Mouse (Mus musculus) granulocyte monocyte progenitor cell, adult 5-6 weeks (primary cell): Measurements from ENCODE around the gene Gm10197. TPM values are rescaled to one million over a fixed set of nuclear protein-coding genes. Genes with fewer than 3 reads are reported as not detected.
A peak's percentile ranks its signal among the peaks of the same experiment; 100 is the strongest.
"Not testable (repeated sequence)": the region's sequence is repeated elsewhere in the genome, so short reads cannot be mapped to it uniquely, and the experiment has no call there.

Source experiments
- ATAC-seq: replicated peaks from 2 replicates; pipeline ENCODE4 v1.8.0; 2016; ENCODE audit warnings: mild to moderate bottlenecking, moderate TSS enrichment, inconsistent platforms; ENCODE audit not compliant: poor library complexity, severe bottlenecking
- total RNA-seq, 2 experiments: library from RNA; stranded (forward) in 1 of 2; stranded (reverse) in 1 of 2; fragments of 200-712, 200-1000 nt in 1 of 2; fragments of >200 nt in 1 of 2; fragmentation: Nextera tagmentation in 1 of 2; gene quantifications; 2 replicates each; pipeline ENCODE4 v1.2.3; 2014 to 2017

The Gm10197 gene
- total RNA-seq (2014; fragmentation: Nextera tagmentation), result not detected in 2 replicates
- total RNA-seq (2017), result not detected in 2 replicates

- ATAC-seq, result no peak
Observed at GRCm38 (mm10) chr19:53371666-53372065, at the start of gene Gm10197. Gm10197 (minus strand) TSS chr19:53371766.

- peak; percentile 52 for ATAC-seq
Observed at GRCm38 (mm10) chr19:53420924-53421582, 49.5 kb upstream of the Gm10197 start.

- peak; percentile 15; the same call in 1 of the 2 replicates for ATAC-seq
Observed at GRCm38 (mm10) chr19:53419834-53420233, 48.3 kb upstream of the Gm10197 start.

- no peak for ATAC-seq
Observed at GRCm38 (mm10) chr19:53415198-53415597, 43.6 kb upstream of the Gm10197 start.

- no peak for ATAC-seq
Observed at GRCm38 (mm10) chr19:53414650-53415049, 43.1 kb upstream of the Gm10197 start.

- no peak for ATAC-seq
Observed at GRCm38 (mm10) chr19:53413617-53414380, 42.2 kb upstream of the Gm10197 start.

- ATAC-seq, result no peak
Observed at GRCm38 (mm10) chr19:53412149-53412848, 40.7 kb upstream of the Gm10197 start.

- no peak for ATAC-seq
Observed at GRCm38 (mm10) chr19:53409663-53410307, 38.2 kb upstream of the Gm10197 start.

- ATAC-seq, result no peak
Observed at GRCm38 (mm10) chr19:53408398-53408797, 36.8 kb upstream of the Gm10197 start.

GRCm38 (mm10) chr19:53407350-53407749, 35.8 kb upstream of the Gm10197 start:
- no peak for ATAC-seq

GRCm38 (mm10) chr19:53405810-53406209, 34.2 kb upstream of the Gm10197 start:
- ATAC-seq, result 0 out of 2 replicates have a peak, but pooled peaks have one; percentile 31

GRCm38 (mm10) chr19:53404837-53405356, 33.3 kb upstream of the Gm10197 start:
- ATAC-seq, result no peak

- ATAC-seq, result no peak
Observed at GRCm38 (mm10) chr19:53404219-53404836, 32.8 kb upstream of the Gm10197 start.

GRCm38 (mm10) chr19:53402741-53403432, 31.3 kb upstream of the Gm10197 start:
- ATAC-seq, result no peak

GRCm38 (mm10) chr19:53400332-53401110, 29.0 kb upstream of the Gm10197 start:
- ATAC-seq, result no peak

- peak; percentile 63 for ATAC-seq
Observed at GRCm38 (mm10) chr19:53399213-53399612, 27.6 kb upstream of the Gm10197 start.

- peak; percentile 57 for ATAC-seq
Observed at GRCm38 (mm10) chr19:53397451-53398233, 26.1 kb upstream of the Gm10197 start.

GRCm38 (mm10) chr19:53395805-53396204, 24.2 kb upstream of the Gm10197 start:
- ATAC-seq, result not testable (repeated sequence)
